Mouse (Mus musculus) hematopoietic stem cell, adult 5-6 weeks (primary cell): ENCODE results near the gene Acta2. TPM values are rescaled to one million over a fixed set of nuclear protein-coding genes. Genes with fewer than 3 reads are reported as not detected.

Experiments
- ATAC-seq, 2 experiments: fragments of 125-278 bp in 1 of 2; replicated peaks in 1 of 2; 2 replicates each; pipeline ENCODE4 v1.8.0; 2016 to 2017; ENCODE audit warnings: inconsistent platforms in 2 of 2, mild to moderate bottlenecking in 2 of 2, moderate number of reproducible peaks in 2 of 2, low read depth in 1 of 2, moderate TSS enrichment in 1 of 2; ENCODE audit not compliant: low FRiP score in 2 of 2, poor library complexity in 2 of 2, severe bottlenecking in 2 of 2, insufficient read depth in 1 of 2, low TSS enrichment in 1 of 2
- total RNA-seq: library from RNA; stranded (forward); fragments of 172-1452, 232-1000 nt; gene quantifications from 2 replicates; pipeline ENCODE4 v1.2.3, GENCODE M21; 2017

Gene Acta2
- total RNA-seq, 1 experiment from 2014 or later: not detected

- peak in 1 of 2 experiments; percentile 48; a peak in 1 of 4 replicates for ATAC-seq
These were observed 14.0 kb downstream of the Acta2 start for GRCm38 (mm10) chr19:34241247-34241915.

GRCm38 (mm10) chr19:34240273-34241039, 14.9 kb downstream of the Acta2 start:
- no peak for ATAC-seq

GRCm38 (mm10) chr19:34237746-34238145, 17.6 kb downstream of the Acta2 start:
- no peak for ATAC-seq

DNA sequence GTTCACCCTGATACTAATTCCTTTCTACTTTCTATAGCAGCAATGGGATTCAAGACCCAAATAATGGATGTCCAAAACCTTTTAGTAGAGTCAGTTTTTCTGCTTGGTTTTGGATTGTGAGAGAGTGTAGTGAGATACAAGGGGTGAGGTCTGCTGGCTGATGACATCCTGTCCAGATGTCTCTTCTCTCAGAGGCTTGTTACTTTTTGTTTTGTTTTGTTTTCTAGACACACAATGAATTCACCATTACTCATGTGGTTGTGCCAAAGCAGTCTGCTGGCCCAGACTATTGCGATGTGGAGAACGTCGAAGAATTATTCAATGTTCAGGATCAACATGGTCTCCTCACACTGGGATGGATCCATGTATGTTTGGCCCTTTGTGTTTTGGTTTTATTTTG, 19.3 kb downstream of the Acta2 start:
- no peak for ATAC-seq

GRCm38 (mm10) chr19:34233944-34234343, 21.4 kb downstream of the Acta2 start:
- ATAC-seq: 0 out of 4 replicates have a peak, but pooled peaks of 1 of the 2 experiments have one; percentile 32

DNA sequence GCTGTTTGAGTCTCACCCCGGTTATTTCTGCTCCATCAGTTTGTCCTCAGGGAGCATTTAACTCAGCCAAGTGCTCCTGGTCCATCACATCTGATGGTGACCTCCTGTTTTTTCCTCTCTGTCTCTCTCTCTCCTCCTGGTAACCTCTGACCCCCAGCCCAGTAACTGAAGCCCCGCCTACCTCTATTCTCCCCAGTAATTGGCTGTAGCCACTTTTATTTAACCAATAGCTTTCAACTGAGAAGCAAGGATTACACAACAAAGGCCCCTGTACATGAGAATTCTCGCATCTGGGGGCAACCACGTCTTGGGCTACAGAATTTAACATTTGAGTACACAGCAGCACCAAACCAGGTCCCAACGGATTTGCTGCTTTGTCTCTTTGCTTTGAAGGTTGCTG, 23.1 kb downstream of the Acta2 start:
- no peak for ATAC-seq

GRCm38 (mm10) chr19:34231596-34231995, 23.8 kb downstream of the Acta2 start:
- ATAC-seq: no peak

GRCm38 (mm10) chr19:34222805-34223204, 32.6 kb downstream of the Acta2 start:
- ATAC-seq: no peak

- no peak for ATAC-seq
These were observed 34.5 kb downstream of the Acta2 start for GRCm38 (mm10) chr19:34220732-34221380.

- peak; percentile 42 to 46; a peak in 2 of 4 replicates for ATAC-seq
These were observed 36.0 kb downstream of the Acta2 start for GRCm38 (mm10) chr19:34219260-34219968.

GRCm38 (mm10) chr19:34217761-34218160, 37.6 kb downstream of the Acta2 start:
- ATAC-seq: no peak

DNA sequence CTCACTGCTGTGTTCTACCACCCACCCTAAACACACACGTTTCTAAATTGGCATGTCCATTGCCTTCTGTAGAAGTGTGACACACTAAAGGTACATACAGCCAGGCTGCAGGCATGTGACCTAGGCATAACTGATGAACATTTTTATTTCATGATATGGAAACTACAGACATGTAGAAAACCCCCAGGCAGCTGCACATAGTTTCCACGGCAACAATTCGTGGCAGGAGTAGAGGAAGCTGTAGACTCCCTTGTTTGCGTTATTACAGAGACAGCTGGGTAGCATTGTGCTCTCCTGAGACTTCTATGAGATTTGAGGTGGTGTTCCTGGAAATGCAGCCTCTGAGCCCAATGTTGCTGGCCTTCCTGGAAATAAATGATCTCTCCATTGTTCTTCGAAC, 38.4 kb downstream of the Acta2 start:
- no peak for ATAC-seq

DNA sequence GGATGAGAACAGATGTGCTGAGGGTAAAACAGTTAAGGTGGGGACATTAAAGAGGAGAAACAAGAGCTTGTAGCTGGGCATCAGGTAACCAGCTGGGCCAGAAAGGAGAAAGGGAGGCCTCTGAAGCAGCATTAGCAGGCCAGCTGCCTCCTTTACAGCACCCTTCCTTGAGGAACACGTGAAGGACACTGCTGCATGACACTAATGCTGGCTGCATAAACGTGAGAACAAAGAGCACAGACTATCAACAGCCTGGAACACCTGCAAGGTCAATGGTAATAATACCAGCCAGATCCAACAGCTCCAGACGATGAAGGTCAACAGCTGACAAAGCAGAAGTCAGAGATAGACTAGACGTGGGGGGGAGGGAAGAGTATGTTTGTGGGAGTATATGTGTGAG, 41.3 kb downstream of the Acta2 start:
- ATAC-seq: no peak

GRCm38 (mm10) chr19:34213251-34213645, 42.1 kb downstream of the Acta2 start:
- no peak for ATAC-seq

- ATAC-seq: no peak
These were observed 42.7 kb downstream of the Acta2 start for GRCm38 (mm10) chr19:34212489-34213250.

- ATAC-seq: no peak
These were observed 44.5 kb downstream of the Acta2 start for GRCm38 (mm10) chr19:34210841-34211240.

DNA sequence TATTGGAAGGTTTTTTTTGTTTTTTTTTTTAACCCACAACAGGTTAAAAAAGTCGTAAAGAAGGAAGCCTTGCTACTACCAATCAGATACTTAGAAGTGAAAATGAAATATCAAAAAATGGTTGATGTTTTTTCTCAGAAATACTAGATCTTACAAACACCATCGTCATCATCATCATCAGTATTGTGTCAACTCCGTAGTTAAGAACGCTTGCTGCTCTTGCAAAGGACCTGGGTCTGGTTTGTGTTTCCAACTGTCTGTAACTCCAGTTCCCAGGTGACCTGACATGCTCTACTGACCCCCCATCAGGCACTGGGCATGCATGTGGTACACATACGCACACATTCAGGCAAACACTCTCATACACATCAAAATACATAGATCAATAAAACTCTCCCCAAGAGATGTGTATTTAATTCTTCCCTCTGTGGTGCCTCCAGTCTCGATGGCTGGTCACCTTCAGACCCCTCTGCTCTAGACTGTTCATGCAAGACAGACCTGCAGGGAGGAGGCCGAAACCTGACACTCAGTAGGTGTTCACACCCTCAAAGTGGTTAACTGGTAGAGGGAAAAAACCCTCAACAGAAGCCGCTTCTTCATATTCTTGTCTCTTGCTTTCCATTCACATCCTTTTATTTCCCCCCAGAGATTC, 45.3 kb downstream of the Acta2 start:
- ATAC-seq: no peak
